Mouse (Mus musculus) liver, postnatal 0 days (tissue): ENCODE measurements around the gene Matk. TPM values are rescaled to one million over a fixed set of nuclear protein-coding genes. Genes with fewer than 3 reads are reported as not detected.

ENCODE experiments used
- ATAC-seq: fragments of 200-750 bp; cut with Nextera tagmentation; 2 replicates; pipeline ENCODE4 v1.8.0; 2017; ENCODE audit warnings: mild to moderate bottlenecking, moderate library complexity
- DNase-seq: peaks from one replicate; pipeline ENCODE4 v3.0.0-alpha.2; 2016
- H3K27ac ChIP-seq: fragments of 300-500 bp; sonication (generic); 2 replicates; pipeline ENCODE4 v1.5.1; 2014; ENCODE audit warnings: antibody characterized with exemption, moderate library complexity, mild to moderate bottlenecking, low read depth
- H3K27me3 ChIP-seq: fragments of 300-500 bp; sonication (generic); 2 replicates; pipeline ENCODE4 v1.6.1; 2014; ENCODE audit warnings: low read length, control low read depth, mixed read lengths; ENCODE audit not compliant: insufficient read depth
- H3K36me3 ChIP-seq: fragments of 300-500 bp; sonication (generic); replicated peaks from 2 replicates; pipeline ENCODE4 v1.6.1; 2014; ENCODE audit warnings: mild to moderate bottlenecking, control low read depth, low read length, moderate library complexity, mixed read lengths; ENCODE audit not compliant: insufficient read depth
- H3K4me1 ChIP-seq: fragments of 300-500 bp; sonication (generic); 2 replicates; pipeline ENCODE4 v1.6.1; 2014; ENCODE audit warnings: antibody characterized with exemption, mild to moderate bottlenecking, control low read depth; ENCODE audit not compliant: insufficient read depth
- H3K4me2 ChIP-seq: fragments of 300-500 bp; sonication (generic); 2 replicates; pipeline ENCODE4 v1.6.1; 2014; ENCODE audit warnings: low read depth, mild to moderate bottlenecking, low read length, moderate library complexity, mixed read lengths
- H3K4me3 ChIP-seq: fragments of 300-500 bp; sonication (generic); 2 replicates; pipeline ENCODE4 v1.5.1; 2014; ENCODE audit warnings: low read depth, low read length
- H3K9ac ChIP-seq: fragments of 300-500 bp; sonication (generic); replicated peaks from 2 replicates; pipeline ENCODE4 v1.6.1; 2014; ENCODE audit warnings: mild to moderate bottlenecking, moderate library complexity
- H3K9me3 ChIP-seq: fragments of 300-500 bp; sonication (generic); 2 replicates; pipeline ENCODE4 v1.6.1; 2016; ENCODE audit warnings: mild to moderate bottlenecking, control low read depth, low read length, mixed read lengths
- CTCF ChIP-seq: sonication (generic); IDR thresholded peaks from 2 replicates; pipeline ENCODE4 v1.5.1; 2016; ENCODE audit warnings: antibody characterized with exemption, low read depth
- EP300 ChIP-seq: IDR thresholded peaks from 2 replicates; pipeline ENCODE4 v1.6.1; 2016; ENCODE audit warnings: antibody characterized with exemption, low read depth, mild to moderate bottlenecking
- WGBS: fragments of 180-500 bp; shearing (Covaris S2); extraction: QIAGEN DNeasy Blood & Tissue Kit; methylation state at CpG from one replicate; pipeline ENCODE4 v1.1.7; 2014; ENCODE audit not compliant: insufficient replicate concordance; 5-methylcytosine and 5-hydroxymethylcytosine counted together
- polyA plus RNA-seq: library from polyadenylated mRNA; unstranded; fragments of >200 nt; fragmentation: Nextera tagmentation; extraction: Ambion mirVana; gene quantifications from 2 replicates; pipeline ENCODE4 v1.2.1, GENCODE M21; 2015

Gene Matk
- polyA plus RNA-seq, 1 experiment from 2014 or later: 1.7 TPM

DNA sequence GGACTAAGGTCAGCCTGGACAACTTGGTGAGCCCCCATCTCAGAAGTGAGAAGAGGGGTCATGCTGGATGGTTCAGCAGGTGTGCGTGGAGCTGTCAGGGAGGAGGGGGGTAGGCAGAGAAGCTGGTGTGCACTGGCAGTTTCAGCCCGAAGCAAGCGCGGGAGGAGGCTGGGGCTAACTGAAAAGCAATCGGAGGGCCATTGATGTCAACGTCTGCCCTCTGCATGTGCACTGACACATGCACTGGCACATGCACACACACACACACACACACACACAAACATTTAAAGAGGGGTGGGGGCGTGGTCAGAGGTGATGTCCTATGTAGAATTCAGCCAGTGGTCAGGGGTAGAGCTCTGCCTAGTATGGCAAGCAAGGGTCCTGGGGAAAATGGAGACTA lies 21.3 kb upstream of the Matk start:
- no peak overlapping the region for H3K4me2 ChIP-seq
- ATAC-seq: no peak
- 53% methylated on average over 7 of the region's 7 CpGs for WGBS
- H3K27me3 ChIP-seq: peaks cover 30% of the 10 kb centered on the region
- H3K9me3 ChIP-seq: no peaks in the 10 kb centered on the region
- no peak overlapping the region for H3K9ac ChIP-seq
- TF ChIP-seq EP300: no peak
- TF ChIP-seq CTCF: no peak
- no peaks in the 10 kb centered on the region for H3K36me3 ChIP-seq
- H3K4me3 ChIP-seq: no peak overlapping the region
- no peak for DNase-seq
- peaks cover 13% of the 10 kb centered on the region for H3K4me1 ChIP-seq
- H3K27ac ChIP-seq: no peak overlapping the region

GRCm38 (mm10) chr10:81232580-81233225 lies 20.0 kb upstream of the Matk start, which contains the start of gene Zfr2:
Gene Zfr2, plus strand, starts transcription at chr10:81233155.
- H3K27me3 ChIP-seq: peaks cover 30% of the 10 kb centered on the region
- no peak for TF ChIP-seq EP300
- no peak for TF ChIP-seq CTCF
- H3K4me1 ChIP-seq: peaks cover 13% of the 10 kb centered on the region
- H3K4me3 ChIP-seq: peak within 1 kb of the TSS; percentile 65
- peak within 1 kb of the TSS; percentile 73 for H3K9ac ChIP-seq
- ATAC-seq (peak; percentile 90), DNase-seq (peak; percentile 95)
- H3K9me3 ChIP-seq: no peaks in the 10 kb centered on the region
- peak within 1 kb of the TSS; percentile 89 for H3K4me2 ChIP-seq
- H3K27ac ChIP-seq: peak within 1 kb of the TSS; percentile 76
- no peaks in the 10 kb centered on the region for H3K36me3 ChIP-seq
- 5% methylated on average over 29 of the region's 29 CpGs for WGBS

DNA sequence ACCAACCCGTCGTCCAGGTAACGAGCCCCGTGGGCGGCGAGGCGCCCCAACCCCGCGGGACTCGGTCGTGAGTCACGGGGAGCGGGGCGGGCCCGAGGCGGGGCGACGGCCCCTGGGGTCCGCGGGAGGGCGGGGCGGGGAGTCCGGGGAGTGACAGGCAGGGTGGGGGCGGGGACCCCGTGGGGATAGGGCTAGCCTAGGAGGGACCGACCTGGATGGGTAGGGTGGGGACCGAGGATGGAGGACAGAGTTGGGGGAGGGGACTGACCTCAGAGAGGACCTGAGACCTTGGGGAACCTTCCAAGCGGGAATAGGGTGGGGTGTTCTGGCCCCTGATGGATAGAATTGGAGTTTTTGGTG lies 19.5 kb upstream of the Matk start:
- TF ChIP-seq CTCF (no peak), EP300 (no peak)
- DNase-seq (no peak), ATAC-seq (peak; percentile 67)
- H3K27me3 ChIP-seq: peaks cover 26% of the 10 kb centered on the region
- WGBS: 2% methylated on average over 23 of the region's 28 CpGs
- no peaks in the 10 kb centered on the region for H3K36me3 ChIP-seq
- peak overlapping the region; percentile 76 for H3K27ac ChIP-seq
- peak overlapping the region; percentile 65 for H3K4me3 ChIP-seq
- no peaks in the 10 kb centered on the region for H3K9me3 ChIP-seq
- peaks cover 13% of the 10 kb centered on the region for H3K4me1 ChIP-seq
- H3K4me2 ChIP-seq: peak overlapping the region; percentile 89
- H3K9ac ChIP-seq: peak overlapping the region; percentile 73

- H3K9me3 ChIP-seq: no peaks in the 10 kb centered on the region
- peaks cover 13% of the 10 kb centered on the region for H3K4me1 ChIP-seq
- ATAC-seq: no peak
- no peak overlapping the region for H3K27ac ChIP-seq
- H3K27me3 ChIP-seq: peaks cover 26% of the 10 kb centered on the region
- no peak overlapping the region for H3K9ac ChIP-seq
- TF ChIP-seq EP300 (no peak), CTCF (no peak)
- H3K4me2 ChIP-seq: no peak overlapping the region
- WGBS: 61% methylated on average over 6 of the region's 6 CpGs
- H3K36me3 ChIP-seq: no peaks in the 10 kb centered on the region
- H3K4me3 ChIP-seq: no peak overlapping the region
- no peak for DNase-seq
These were observed 18.5 kb upstream of the Matk start for GRCm38 (mm10) chr10:81234206-81234605.

DNA sequence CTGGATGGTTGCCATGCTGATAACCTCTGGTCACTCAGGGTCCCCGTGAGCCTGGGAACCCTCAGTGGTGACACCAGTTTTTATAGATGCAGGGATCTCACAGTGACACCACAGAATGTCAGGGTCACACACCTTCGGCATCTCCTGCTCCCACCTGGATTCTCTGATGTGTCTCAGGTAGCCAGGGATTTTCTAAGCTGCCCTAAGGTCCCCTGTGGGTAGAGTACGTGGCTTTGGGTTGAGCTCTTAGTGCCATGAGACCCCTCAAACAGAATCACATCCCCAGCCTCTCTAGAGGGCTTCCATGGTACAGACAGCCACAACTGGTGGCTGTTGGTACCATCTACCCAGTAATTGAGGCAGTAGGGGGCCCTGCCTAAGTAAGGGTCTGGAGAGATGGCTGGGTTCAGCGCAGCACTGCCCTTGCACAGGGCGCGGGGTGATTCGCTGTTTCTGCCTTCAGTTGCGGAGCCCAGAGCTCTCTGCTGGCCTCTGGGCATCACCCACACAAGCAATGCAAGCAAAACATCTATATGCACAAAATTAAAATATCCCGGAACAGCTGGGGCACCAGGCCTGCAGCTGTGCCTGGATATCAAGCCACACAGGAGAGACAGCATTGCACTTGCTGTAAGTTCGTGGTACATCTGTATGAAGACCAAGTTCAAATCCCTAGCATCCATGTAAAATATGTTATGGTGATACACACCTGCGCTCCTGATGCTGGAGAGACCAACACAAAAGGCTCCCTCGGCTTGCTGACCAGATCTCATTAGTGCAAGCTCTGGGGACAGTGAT lies 16.1 kb upstream of the Matk start:
- Histone ChIP-seq H3K4me3 (no peak overlapping the region), H3K4me2 (no peak overlapping the region), H3K27me3 (peaks cover 24% of the 10 kb centered on the region), H3K36me3 (no peaks in the 10 kb centered on the region), H3K27ac (no peak overlapping the region), H3K4me1 (peaks cover 13% of the 10 kb centered on the region), H3K9ac (no peak overlapping the region), H3K9me3 (no peaks in the 10 kb centered on the region)
- no peak for DNase-seq
- no peak for ATAC-seq
- TF ChIP-seq EP300 (no peak), CTCF (no peak)
- 76% methylated on average over 12 of the region's 12 CpGs for WGBS

DNA sequence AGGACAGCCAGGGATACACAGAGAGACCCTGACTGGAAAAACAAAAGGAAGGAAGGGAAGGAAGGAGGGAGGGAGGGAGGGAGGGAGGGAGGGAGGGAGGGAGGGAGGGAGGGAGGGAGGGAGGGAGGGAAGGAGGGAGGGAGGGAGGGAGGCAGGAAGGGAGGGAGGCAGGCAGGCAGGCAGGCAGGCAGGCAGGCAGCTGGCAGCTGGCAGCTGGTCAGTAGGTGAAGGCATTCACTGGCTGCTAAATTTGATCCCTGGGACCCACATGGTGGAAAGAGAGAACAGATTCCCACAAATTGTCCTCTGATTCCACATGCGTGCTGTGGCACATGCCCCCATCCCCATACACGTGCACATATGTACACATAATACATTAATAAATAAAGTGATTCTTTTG lies 14.1 kb upstream of the Matk start:
- ATAC-seq (no peak), DNase-seq (no peak)
- H3K9me3 ChIP-seq: no peaks in the 10 kb centered on the region
- no peak overlapping the region for H3K9ac ChIP-seq
- H3K4me3 ChIP-seq: no peak overlapping the region
- peaks cover 5% of the 10 kb centered on the region; the same call in 1 of the 2 replicates for H3K4me1 ChIP-seq
- no peak for TF ChIP-seq CTCF
- peaks cover 25% of the 10 kb centered on the region for H3K27me3 ChIP-seq
- no peak overlapping the region for H3K4me2 ChIP-seq
- no peak overlapping the region for H3K27ac ChIP-seq
- no peaks in the 10 kb centered on the region for H3K36me3 ChIP-seq
- 81% methylated on average over 2 of the region's 2 CpGs for WGBS
